In the genomic region with DNA sequence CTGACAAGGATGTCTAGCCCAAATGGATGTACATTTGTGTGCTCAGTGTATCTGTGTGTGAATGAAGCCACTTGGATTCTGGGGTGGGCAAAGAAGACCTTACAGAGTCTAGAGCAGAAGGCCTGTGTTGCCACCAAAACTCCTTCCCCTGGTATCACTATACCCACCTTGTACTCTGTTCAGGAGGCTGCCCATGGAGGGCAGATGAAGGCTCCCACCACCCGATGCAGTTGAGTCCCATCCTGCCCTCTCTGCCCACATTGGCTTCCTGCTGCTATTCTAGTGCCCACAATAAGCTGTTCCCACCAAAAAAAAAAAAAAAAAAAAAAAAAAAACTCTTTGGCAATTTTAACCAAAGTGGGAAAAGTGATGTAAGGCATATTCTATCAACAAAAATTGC, we compare ENCODE assay signal across 38 mouse cellular contexts. TPM values are rescaled to one million over a fixed set of nuclear protein-coding genes. Genes with fewer than 3 reads are reported as not detected.
"Had no signal": no experiment of that assay in that cellular context is flagged by ENCODE, and none has a peak within 500 bp of the region (broad histone marks: within the 10 kb centered on the region; RNA-seq: fewer than 3 reads in every experiment).

No protein-coding gene starts in this region.

- H3K27me3 ChIP-seq: heart, embryonic 12.5 days; hindbrain, embryonic 12.5 days; intestine, embryonic 15.5 days; limb, embryonic 12.5 days; liver, embryonic 12.5 days had no signal

- H3K9me3 ChIP-seq: heart, embryonic 10.5 days; heart, embryonic 12.5 days; hindbrain, embryonic 10.5 days; hindbrain, embryonic 12.5 days; intestine, embryonic 15.5 days; limb, embryonic 10.5 days; limb, embryonic 12.5 days; liver, embryonic 12.5 days had no signal

- H3K36me3 ChIP-seq: heart, embryonic 10.5 days; heart, embryonic 12.5 days; hindbrain, embryonic 10.5 days; hindbrain, embryonic 12.5 days; intestine, embryonic 15.5 days; limb, embryonic 10.5 days; limb, embryonic 12.5 days; liver, embryonic 12.5 days had no signal

- H3K27ac ChIP-seq: heart, embryonic 10.5 days; hindbrain, embryonic 10.5 days; hindbrain, embryonic 12.5 days; hindbrain, embryonic 14.5 days; intestine, embryonic 15.5 days; layer of hippocampus, adult 2 months; left cerebral cortex, adult 2 months; limb, embryonic 10.5 days; limb, embryonic 12.5 days; liver, embryonic 12.5 days had no signal

- DNase-seq: gastrocnemius, postnatal 10 days; gastrocnemius, postnatal 25 days; heart, postnatal 10 days; heart, postnatal 4 days; kidney, adult 18-20 months; kidney, adult 8-10 months; kidney, postnatal 10 days; kidney, postnatal 25 days; kidney, postnatal 4 days; liver had no signal

- H3K4me2 ChIP-seq: heart, embryonic 12.5 days; hindbrain, embryonic 12.5 days; hindbrain, embryonic 14.5 days; intestine, embryonic 15.5 days; limb, embryonic 12.5 days; liver, embryonic 12.5 days had no signal

- ATAC-seq: hindbrain, embryonic 16.5 days; inflammation-experienced regulatory T-cells, adult 6 months; intestine, embryonic 15.5 days; intestine, postnatal 0 days; liver, embryonic 12.5 days had no signal

- H3K9ac ChIP-seq: heart, embryonic 12.5 days; hindbrain, embryonic 12.5 days; hindbrain, embryonic 14.5 days; intestine, embryonic 15.5 days; limb, embryonic 12.5 days; liver, embryonic 12.5 days had no signal

- H3K4me3 ChIP-seq: heart, embryonic 10.5 days; heart, embryonic 12.5 days; hindbrain, embryonic 10.5 days; hindbrain, embryonic 12.5 days; intestine, embryonic 15.5 days; layer of hippocampus, adult 2 months; left cerebral cortex, adult 2 months; limb, embryonic 10.5 days; limb, embryonic 12.5 days; liver, embryonic 12.5 days had no signal

- H3K4me1 ChIP-seq: heart, embryonic 10.5 days; heart, embryonic 12.5 days; hindbrain, embryonic 10.5 days; hindbrain, embryonic 12.5 days; intestine, embryonic 15.5 days; limb, embryonic 10.5 days; limb, embryonic 12.5 days had no signal

RNA-seq across cellular contexts. Expression of gene Gm4756, which starts 28.0 kb away (rescaled TPM):
- total RNA-seq: gastrocnemius, adult 18-20 months; gastrocnemius, postnatal 10 days; gastrocnemius, postnatal 25 days; gastrocnemius, postnatal 4 days; granulocyte monocyte progenitor cell, adult 5-6 weeks; heart, adult 8-10 months; heart, postnatal 10 days; heart, postnatal 25 days; heart, postnatal 4 days; layer of hippocampus, adult 2 months; layer of hippocampus, postnatal 10 days; layer of hippocampus, postnatal 25 days; left cerebral cortex, adult 2 months; left cerebral cortex, postnatal 14 days; left cerebral cortex, postnatal 36 days had no signal
- polyA plus RNA-seq: heart, embryonic 10.5 days; heart, embryonic 12.5 days; heart, embryonic 14.5 days; heart, embryonic 16.5 days; hindbrain, embryonic 10.5 days; hindbrain, embryonic 12.5 days; hindbrain, embryonic 14.5 days; hindbrain, embryonic 16.5 days; intestine, postnatal 0 days; kidney, embryonic 14.5 days; kidney, embryonic 16.5 days; limb, embryonic 10.5 days; limb, embryonic 12.5 days; limb, embryonic 14.5 days; liver, embryonic 12.5 days had no signal
